Mouse (Mus musculus) 416B (cell line): ENCODE measurements around the gene Ints6l.
"Not testable (repeated sequence)": the region's sequence is repeated elsewhere in the genome, so short reads cannot be mapped to it uniquely, and the experiment has no call there.

ENCODE experiments used
- DNase-seq: peaks from one replicate; pipeline ENCODE4 v3.0.0; 2011; ENCODE audit warnings: low read depth

Gene Ints6l

DNA sequence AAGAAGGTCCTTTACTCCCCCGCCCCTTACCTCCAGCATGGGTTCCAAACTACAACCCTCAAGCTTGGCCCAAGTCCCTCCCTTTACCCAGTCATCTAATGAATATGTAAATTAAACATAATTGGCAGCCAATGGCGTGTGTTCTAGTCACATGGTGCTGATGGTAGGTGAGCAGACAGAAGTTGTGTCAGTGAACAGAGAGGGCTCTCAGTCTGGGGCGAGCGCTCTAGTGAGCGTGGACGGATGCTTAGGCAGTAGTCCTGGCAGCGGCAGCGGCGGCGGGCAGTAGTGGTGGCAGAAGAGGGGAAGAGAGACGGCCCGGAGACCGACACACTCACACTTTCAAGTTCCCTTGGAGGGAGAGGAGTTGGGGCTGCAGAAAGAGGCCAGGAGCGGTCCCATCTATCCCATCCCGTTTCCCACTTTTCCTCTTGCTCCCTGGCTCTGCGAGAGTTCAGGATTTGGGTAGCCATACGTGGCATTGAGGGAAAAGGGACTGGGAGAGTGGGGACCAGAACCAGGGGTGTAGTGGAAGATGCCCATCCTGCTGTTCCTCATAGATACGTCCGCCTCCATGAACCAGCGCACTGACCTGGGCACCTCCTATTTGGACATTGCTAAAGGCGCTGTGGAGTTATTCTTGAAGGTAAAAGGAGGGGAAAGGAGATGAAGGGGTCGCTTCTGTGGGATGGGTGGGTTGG is at the start of gene Ints6l:
Gene Ints6l (plus strand): TSS at position 187 of the 701 bp plus-strand sequence.
- DNase-seq: peak; percentile 92

DNA sequence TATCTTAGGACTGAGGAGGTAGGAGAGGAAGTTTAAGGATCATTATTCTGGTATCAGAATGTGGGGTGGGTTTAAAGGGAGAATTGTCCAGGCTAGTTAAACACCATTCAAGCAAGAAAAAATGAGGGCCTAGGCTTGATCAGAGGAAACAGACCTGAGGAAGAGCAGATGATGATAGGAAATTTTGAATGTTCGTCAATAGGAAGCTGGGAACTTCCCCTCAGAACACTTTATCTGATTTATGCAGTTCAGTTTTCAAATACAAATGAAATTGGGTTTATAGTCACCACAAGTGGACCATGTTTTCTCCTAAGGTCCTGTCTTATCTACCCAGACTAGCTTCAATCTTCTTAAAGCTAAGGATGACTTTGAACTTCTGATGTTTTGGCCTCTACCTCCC is 49.2 kb upstream of the Ints6l start:
- DNase-seq: peak; percentile 6

DNA sequence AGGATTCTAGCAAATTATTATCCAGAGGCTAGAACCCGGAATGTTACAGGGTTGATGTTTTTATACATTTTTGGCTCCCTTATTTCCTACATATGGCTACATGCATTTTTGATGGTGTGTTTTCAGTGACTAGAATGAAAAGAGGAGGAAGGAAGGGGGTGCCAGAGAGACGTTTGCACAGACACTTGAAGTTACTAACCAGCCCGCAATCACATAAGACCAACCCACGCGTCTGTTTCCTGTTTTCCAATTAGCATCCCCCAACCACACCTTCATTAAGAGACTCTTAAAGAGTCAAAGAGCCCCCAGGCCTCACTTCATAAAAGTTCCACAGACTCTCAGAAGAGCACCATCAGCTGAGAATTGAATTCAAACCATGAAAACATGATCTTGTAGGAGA is 48.5 kb upstream of the Ints6l start:
- DNase-seq: no peak

DNA sequence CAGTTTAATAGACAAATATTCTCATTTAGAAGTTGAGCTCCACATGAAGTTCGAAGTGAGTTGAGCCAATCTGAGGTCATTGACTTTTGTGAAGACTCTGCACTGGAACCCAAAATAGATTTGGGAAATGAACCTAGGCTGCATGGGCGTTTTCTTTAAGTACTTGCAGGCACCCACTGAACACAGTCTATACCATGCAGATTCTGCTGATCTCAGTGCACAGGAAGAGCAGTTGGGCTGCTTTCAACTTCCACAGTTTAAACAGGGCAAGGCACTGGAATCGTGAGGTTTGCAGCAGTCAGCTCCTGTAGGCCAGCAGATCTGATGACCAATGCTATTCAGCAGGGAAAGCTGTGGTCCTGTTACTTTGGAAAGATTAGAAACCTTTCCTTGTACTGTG is 38.4 kb upstream of the Ints6l start:
- no peak for DNase-seq

DNA sequence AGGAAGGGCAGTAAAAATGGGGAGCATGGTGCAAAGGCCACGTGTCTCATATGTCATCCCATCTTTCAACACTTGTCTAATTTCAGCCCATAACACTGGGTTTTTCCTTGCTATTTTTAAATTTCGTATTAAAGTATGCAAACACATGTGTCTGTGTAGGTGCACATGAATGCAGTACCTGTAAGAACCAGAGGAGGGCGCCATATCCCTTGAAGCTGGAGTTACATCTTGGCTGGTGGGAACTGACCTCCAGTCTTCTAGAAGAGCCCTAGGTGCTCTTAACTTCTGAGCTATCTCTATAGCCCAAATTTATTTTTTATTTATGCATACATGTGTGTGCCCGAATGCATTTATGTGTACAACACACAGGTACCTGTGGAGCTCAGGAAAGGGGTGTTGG is 37.1 kb upstream of the Ints6l start:
- DNase-seq: peak; percentile 23

DNA sequence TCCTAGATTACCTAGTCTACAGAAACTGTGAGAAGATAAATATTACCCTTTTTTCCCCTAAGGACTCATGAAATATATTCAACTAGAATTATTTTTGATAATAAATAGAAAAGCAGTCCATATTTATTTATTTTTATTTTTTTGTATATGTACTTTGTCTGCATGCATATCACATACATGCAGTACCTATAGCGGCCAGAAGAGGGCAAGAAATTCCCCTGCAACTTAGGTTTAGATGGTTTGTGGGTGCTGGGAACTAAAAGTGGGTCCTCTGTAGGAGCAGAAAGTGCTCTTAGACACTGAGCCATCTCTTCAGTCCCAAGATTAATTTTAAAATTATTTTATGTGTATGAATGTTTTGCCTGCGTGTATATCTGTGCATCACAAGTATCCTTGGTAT is 24.1 kb upstream of the Ints6l start:
- DNase-seq: peak; percentile 5

DNA sequence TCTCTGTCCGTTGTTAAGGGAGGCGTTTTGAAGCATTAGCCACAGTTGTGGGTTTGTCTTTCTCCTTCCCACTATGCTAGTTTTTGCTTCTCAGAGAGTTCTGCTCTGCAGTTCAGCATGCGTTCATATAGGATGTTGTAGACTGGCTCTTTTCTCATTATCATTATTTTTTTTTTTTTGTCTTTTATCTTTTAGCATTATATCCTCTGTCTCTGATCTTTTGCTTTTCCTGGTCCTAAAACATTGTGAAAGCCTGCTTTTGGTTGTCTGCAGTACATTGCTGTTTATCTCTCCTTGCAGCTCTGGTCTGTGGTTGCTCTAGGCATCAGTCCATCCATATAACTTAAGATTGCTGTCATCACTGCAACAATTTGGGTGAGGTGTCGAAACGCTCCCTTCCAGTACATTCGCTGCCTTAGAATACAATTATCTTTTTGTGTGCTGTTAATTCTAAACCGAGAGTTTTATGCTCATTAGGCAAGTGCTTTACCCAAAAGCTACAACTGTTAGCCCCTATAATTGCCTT is 18.8 kb upstream of the Ints6l start:
- DNase-seq: peak; percentile 51

DNA sequence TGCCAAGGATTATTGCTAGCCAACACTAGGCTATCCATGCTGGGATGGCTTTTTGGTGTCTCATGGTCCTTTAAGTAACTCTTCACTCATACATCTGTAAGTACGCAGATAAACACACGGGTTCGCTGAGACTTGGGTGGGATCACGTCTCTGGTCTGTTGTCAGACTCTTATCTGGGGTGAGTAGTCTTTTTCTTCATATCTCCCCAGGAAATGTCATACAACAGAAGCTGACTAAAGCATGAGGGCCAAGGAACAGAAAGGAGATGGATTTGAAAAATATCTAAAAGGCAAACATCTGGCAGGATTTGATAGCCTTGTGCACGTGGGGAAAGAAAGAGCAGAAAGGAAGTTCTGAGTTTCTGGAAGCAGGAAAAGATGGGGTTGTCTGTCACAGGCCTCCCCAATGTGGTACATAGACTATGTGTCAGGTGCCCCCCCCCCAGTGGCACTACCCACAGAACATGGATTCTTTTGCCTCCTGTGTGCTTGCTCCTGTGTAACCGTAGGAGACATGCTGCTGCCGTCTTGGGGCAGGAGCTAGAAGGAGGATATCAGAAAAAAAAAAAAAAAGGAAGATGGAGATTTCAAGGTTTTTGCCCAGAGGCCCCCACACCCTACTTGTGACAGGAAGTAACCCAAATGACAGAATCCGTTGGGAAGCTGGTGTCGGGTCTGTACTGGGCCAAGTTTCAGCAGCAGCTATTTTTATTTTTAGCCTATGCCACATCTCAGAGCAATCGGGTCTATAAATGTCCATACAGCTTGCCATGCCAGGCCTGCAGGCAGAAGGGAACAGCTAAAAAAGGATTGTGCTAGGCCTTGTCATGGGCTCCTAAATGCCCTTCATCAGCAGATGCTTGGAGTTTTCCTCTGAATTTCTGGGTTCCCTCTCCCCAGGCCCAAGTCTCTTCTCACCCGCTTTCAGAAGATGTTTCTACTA is 7.9 kb upstream of the Ints6l start:
- peak; percentile 18 for DNase-seq

DNA sequence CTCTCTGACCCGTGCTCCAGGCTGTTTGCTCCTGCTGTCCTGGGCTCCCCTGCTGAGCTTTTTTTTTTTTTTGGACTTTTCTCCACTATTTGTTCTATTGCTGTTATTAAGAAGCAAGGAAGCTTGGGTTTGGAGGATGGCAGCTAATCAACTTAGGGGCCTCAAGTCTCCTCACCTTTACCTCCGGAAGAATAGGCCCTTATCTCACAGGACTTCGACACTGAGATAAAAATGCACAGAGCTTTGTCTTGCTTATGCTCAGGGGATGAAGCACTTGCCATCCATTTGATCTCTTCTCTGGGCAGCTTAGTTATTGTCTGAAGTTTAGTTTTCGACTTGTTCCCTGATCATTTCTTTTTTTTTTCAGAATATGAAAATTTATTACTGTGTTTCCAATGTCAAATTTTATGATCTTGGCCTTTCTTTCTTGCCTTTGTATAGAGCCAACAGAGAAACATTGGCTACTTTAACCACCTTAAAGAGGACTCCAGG is 7.1 kb upstream of the Ints6l start, which contains the start of gene Gm2174:
Gene Gm2174 (plus strand): TSS at position 442 of the 492 bp plus-strand sequence.
- no peak for DNase-seq

DNA sequence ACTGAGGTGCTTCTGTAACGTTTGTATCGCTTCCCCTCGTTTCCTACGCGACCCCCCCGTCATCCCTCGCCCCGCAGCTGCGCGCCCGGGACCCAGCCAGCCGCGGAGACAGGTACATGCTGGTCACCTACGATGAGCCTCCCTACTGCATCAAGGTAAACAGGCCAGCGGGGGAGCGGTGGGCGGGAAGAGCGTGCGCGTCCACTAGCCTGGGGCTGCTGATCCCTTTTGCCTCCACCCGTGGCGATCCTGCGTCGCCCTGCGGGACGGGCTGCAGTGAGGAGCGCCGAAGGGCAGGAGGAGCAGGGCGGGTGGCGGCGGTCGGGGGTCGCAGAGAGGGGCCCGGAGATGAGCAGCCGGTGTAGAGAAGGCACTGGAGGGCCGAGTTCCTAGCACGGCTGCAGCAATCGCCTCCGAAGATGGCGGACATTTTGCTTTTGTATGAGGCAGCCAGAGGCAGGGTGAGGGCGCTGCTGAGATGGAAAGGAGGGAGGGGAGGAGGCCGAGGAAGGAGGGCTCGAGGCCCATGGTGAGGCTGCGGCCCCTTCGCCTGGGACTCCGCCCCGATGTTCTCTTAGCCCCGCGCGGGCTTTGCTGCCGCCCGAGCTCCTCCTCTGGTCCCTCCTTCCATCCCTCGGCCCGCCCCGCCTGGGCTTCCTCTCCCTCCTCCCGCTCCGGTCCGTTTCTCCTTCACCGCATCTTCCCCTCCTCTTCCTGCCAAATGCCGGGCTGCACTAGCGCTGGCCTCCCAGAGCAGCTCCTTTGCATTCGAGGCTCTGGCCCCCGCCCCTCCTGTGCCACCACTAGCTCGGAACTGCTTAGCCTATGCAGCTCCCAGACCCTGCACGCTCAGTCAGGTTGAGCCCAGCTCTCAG is 952 bp downstream of the Ints6l start:
- DNase-seq: peak; percentile 91

DNA sequence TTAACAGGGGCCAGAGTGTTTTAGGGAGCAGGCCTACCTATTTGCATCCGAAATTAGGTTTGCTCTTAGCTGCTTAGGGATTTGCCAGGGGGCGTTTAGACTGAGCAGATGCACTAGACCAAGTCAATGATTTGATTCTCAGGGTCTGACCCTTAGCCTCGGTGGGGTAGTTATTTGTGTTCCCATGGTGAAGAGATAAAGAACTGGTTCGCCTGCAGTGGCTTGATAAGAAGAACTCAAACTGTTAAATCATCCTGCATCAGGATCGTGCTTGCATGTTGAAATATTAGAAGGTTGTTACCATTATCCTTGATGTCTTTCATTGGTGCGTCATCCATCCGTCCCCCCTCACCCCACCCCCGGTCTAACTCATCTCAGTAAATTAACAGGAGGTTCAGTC is 1.7 kb downstream of the Ints6l start:
- peak; percentile 88 for DNase-seq

DNA sequence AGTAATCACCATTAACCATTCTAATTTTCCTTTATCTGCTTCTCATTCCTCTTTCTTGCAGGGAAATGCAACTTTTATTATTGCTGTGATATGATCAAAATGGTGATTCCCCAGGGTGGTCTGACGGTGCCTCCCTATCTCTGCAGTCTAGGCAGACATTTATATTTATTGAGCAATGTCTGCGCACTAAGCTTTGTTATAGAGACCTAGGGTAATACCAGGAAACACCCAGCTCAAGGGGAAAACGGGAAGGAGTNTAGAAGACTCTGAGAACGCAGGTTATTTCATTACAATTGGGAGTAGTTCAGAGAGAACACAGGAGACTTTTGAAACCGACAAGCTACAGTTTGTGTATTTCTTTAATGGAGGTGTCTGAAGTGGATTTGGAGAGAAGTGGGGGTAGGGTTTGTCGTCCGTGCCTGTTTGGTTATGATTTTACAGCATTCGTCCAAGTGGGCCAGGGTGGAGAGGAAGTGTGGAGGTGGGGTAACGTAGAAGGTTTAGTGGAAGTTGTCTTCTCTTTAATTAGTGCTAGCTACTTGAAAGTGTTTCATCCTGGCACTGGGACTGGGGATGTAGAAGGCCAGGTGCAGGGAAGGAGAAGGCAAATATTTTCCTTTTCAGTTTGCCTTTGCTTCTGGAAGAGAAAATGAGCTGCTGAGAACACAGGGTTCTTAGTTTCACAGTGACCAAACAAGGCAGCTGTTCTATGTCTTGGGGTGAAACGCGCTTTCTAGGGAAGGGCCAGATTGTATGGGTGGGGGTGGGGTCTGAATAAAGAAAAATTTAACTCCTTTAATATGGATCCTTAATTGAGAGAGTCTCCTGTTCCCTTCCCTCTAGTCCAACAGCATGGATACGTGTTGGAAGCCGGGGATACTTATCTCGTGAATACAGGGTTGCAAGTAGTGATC is 7.6 kb downstream of the Ints6l start:
- no peak for DNase-seq

DNA sequence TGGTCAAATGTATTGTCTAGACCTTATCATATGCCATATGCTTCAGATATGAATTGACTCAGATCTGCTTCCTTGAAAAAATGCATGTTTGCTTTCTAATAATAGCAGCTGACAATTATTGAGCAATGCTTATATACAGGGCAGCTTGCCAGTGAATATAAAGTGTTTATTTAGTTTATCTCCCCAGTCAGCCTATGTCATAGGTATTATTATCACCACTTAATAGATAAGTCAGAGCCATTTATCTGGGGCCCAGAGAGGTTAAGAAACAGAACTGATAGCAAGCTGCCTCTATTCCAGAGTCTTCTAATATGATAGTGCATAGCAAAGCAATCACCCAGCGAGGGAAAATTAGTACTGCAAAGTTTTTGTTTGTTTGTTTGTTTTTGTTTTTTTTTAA is 10.2 kb downstream of the Ints6l start:
- peak; percentile 62 for DNase-seq

DNA sequence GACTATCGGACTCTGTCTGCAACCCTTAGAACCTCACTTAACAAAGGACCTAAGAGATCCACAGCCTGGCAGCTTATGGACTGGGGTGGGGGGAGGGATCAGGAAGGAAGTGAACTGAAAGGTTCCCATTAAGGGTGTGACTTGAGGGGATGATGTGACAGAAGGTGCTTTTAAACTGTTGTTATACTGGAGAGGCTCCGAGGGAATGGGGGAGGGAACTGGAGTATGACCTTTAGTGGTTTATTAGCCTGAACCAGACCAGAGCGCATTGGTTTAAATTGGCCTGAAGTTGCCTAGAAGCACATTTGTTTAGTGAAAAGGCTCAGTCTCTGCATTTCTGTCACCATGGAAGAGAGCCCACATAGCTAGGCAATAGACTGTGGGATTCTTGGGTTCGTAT is 13.0 kb downstream of the Ints6l start:
- DNase-seq: no peak

DNA sequence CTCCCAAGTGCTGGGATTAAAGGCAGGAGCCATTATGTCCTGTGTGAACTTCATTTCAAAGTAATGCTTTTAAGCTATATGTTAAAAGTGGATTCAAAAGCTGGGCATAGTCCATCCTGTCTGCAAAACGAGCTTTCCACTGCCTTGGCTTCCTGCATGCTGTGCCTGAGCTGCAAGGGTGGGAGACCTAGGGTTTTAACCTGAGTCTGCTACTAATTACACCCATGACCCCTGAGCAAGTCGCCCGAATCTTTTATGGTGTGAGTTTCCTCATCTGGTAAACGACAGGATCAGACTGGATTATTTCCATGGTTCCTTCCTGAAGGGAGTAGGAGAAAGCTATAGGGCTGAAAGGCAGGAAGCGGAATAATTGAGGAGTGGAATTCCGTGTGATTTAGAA is 13.8 kb downstream of the Ints6l start:
- no peak for DNase-seq

DNA sequence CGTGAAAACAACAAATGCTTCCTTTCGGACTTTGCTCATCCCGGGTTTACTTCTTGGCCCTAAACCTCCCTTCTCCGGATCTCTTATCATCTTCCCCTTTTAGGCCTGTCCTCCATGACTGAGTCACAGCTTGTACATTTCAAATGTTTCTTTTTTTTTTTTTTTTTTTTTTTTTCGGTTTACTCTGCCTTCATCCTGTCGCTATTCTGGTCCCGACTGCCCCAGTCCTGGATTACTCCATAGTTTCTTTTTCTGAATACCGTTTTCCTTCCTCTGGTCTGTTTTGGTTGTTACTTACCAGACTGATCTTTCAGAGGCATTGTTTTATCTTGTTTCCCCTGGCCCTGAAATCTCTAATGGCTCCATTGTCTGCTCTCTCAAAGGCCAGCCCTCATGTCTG is 19.4 kb downstream of the Ints6l start:
- DNase-seq: peak; percentile 28

DNA sequence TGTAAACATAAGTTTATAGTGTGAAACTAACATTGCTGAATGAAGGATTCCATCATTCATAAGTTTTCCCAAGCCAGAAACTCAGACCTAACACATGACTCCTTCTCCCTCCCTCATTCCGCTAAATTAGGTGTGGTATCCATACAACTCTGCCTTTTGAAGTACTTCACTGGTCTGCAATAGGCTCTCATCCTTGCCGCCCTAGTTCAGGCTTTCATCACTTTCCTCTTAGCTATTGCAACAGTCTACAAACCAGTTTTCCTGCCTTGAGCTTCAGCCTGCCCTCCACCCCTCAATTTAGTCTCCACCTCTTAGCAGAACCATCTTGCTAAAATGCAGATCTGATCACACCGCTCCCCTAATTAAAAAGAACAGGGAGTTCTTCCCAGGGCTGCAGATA is 22.9 kb downstream of the Ints6l start:
- peak; percentile 50 for DNase-seq

DNA sequence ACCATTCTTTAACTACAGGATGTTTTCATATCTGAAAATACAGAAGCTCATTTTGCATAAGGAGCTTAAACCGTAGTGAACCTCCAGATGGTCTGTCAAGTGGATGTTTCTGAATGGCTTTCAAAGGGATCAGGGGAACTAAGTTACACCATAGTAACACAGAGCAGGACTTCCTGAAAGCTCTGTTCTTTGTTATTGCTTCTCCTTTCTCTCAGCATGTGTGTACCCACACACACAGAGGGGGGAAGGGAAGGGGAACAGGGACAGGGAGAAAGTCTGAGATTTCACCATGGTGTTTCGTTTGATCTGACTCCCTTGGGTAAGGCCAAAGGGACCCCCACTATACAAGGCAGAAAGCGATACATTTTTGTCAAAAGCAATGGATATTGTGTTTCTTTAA is 27.2 kb downstream of the Ints6l start:
- DNase-seq: peak; percentile 44

DNA sequence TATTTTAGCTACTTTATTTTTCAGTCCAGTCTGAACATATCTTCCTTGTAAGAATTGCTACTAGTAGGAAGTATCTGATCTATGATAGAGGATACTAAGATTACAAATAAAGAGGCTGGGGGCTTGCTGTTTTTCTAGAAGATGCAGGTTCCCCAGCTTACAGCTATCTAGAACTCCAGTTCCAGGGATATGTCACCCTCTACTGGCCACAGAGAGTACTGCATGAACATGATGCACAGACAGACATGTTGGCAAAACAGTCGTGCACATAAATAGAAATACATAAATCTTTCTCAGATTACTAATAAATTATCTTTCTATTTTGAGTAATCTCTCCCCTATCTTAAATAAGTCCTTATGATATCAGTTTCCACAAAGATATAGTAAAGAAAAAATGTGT is 35.1 kb downstream of the Ints6l start:
- peak; percentile 75 for DNase-seq

DNA sequence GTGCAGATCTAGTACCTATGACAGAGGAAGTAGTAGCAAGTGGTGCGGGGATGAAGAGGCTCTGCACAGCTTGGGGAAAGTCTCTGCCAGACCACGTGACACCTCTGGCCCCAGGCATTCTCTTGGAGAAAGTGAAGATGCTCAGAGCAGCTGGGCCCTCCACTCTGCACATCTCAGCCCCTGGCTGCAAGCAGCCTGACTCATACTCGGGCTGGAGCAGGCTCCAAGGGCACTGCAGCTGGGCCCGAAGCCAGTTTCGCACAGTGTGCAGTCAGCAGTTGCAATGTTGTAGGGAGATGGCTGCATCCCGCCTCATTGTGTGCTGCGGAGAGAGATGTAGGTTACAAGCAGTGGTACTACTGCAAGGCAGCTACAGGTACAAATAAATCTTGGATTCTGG is 42.6 kb downstream of the Ints6l start:
- no peak for DNase-seq

DNA sequence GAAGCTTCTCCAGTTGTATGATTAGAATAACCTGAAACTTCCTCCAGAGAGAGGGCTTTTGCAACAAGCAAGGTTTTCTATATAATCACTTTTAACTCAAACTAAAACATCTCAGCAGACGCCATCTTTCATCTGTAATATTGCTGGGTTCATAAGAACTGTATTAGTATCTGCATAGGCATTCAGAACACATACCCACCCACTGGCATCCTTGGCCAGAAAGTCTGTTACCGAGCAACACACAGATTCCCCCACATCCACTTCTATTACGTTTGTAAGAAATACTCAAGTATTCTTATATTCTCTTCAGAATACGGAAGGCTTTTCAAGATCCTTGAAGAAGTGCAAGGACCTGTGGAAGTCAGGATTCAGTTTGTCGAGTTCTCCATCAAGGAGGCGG is 69.8 kb downstream of the Ints6l start, which contains the start of gene Gm10477:
Gene Gm10477 (plus strand): TSS at position 301 of the 400 bp plus-strand sequence.
- DNase-seq: not testable (repeated sequence)
